Mouse (Mus musculus) hindbrain, embryonic 10.5 days (tissue): ENCODE data around the gene Skap1. TPM values are rescaled to one million over a fixed set of nuclear protein-coding genes. Genes with fewer than 3 reads are reported as not detected.

Experiments used
- DNase-seq: peaks from one replicate; pipeline ENCODE4 v3.0.0-alpha.2; 2017; ENCODE audit warnings: low spot score
- H3K27ac ChIP-seq: fragments of 300-500 bp; sonication (generic); 2 replicates; pipeline ENCODE4 v1.5.1; 2016; ENCODE audit warnings: mild to moderate bottlenecking, moderate library complexity
- H3K27me3 ChIP-seq: fragments of 300-500 bp; sonication (generic); 2 replicates; pipeline ENCODE4 v1.6.1; 2016; ENCODE audit warnings: mild to moderate bottlenecking; ENCODE audit not compliant: poor library complexity, insufficient read depth, severe bottlenecking
- H3K36me3 ChIP-seq: fragments of 300-500 bp; sonication (generic); 2 replicates; pipeline ENCODE4 v1.6.1; 2016; ENCODE audit warnings: mild to moderate bottlenecking, moderate library complexity
- H3K4me1 ChIP-seq: fragments of 300-500 bp; sonication (generic); replicated peaks from 2 replicates; pipeline ENCODE4 v1.6.1; 2016; ENCODE audit warnings: mild to moderate bottlenecking
- H3K4me3 ChIP-seq: fragments of 300-500 bp; sonication (generic); 2 replicates; pipeline ENCODE4 v1.5.1; 2016; ENCODE audit warnings: mild to moderate bottlenecking, moderate library complexity
- H3K9me3 ChIP-seq: fragments of 300-500 bp; sonication (generic); 2 replicates; pipeline ENCODE4 v1.6.1; 2016; ENCODE audit warnings: mild to moderate bottlenecking, moderate library complexity
- WGBS: fragments of 180-500 bp; shearing (Covaris S2); methylation state at CpG from one replicate; pipeline ENCODE4 v1.1.7; 2016; 5-methylcytosine and 5-hydroxymethylcytosine counted together
- polyA plus RNA-seq: library from polyadenylated mRNA; unstranded; fragments of >200 nt; fragmentation: Nextera tagmentation; extraction: Ambion mirVana; gene quantifications from 2 replicates; pipeline ENCODE4 v1.2.1, GENCODE M21; 2016

The Skap1 gene
- polyA plus RNA-seq, 1 experiment from 2014 or later = 1.3 TPM

DNA sequence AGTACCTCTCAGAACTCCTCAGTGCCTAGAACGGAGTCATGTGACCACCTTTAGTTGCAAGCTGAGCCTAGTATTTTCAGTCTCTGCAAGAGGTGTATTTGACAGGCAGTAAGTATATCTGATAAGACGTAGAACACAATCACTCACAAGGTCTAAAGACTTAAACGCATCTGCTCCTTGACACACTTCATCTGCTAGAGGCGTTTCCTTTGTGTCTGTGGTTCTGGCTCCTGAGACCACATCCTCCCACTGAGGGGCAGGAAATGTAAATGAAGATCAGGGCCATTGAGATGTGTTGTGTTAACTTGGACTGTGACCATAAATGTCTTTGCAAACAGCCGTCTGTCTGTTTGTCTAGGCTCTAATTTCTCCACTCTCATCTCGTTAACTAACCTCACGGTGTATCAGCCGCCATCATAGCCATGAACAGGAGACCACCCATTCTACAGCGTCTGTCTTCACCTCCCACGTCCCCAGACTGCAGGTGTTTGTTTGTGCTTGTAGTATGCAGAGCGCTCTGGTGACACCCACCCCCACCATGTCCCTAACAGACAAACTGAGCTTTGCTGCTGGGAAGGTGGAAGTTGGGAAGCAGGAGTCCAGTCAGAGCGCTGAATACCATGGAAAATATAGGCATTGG is 22.7 kb upstream of the Skap1 start:
- DNase-seq = no peak
- Histone ChIP-seq H3K4me3 (no peak overlapping the region), H3K4me1 (peaks cover 4% of the 10 kb centered on the region; the same call in 1 of the 2 replicates), H3K27me3 (peaks cover 11% of the 10 kb centered on the region), H3K36me3 (no peaks in the 10 kb centered on the region), H3K27ac (no peak overlapping the region), H3K9me3 (no peaks in the 10 kb centered on the region)
- WGBS = 82% methylated on average over 12 of the region's 12 CpGs

DNA sequence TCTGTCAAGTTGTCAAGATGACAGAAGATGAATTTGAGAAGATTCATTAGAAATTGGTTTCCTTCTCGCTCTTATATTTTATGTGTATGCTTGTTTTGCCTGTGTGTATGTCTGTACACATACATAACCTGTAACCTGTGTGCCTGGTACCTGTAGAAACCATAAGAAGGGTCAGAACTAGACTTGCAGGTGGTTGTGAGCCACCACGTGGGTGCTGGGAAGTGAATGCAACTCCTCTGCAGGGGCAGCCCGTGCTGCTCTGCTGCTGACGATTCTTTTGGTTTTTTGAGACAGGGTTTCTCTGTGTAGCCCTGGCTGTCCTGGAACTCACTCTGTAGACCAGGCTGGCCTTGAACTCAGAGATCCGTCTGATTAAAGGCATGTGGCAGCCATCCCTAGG is 21.9 kb upstream of the Skap1 start:
- no peak for DNase-seq
- 82% methylated on average over 5 of the region's 5 CpGs for WGBS
- Histone ChIP-seq H3K4me1 (peaks cover 4% of the 10 kb centered on the region; the same call in 1 of the 2 replicates), H3K36me3 (no peaks in the 10 kb centered on the region), H3K9me3 (no peaks in the 10 kb centered on the region), H3K27ac (no peak overlapping the region), H3K4me3 (no peak overlapping the region), H3K27me3 (peaks cover 10% of the 10 kb centered on the region)

DNA sequence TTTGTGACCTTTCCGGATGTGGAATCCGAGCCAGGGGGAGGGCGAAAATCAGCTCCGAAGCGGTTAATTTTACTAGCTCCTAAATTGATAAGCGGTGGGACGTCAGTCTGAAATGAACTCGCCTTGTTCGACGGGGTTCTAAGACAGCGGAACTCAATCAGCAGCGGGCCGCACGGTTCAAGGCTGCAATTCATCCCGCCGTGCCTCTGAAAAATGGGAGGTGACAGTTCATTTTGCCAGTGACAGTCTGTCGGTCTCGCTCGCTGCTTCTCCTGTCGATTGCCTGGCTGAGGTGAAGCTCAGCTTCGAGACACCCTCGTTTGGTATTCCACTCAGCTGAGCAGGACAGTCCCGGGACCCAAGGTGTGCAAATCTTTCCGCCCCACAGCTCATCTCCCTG is 16.5 kb upstream of the Skap1 start:
- Histone ChIP-seq H3K4me3 (no peak overlapping the region), H3K36me3 (no peaks in the 10 kb centered on the region), H3K27me3 (no peaks in the 10 kb centered on the region), H3K4me1 (no peaks in the 10 kb centered on the region), H3K27ac (no peak overlapping the region; the same call in 1 of the 2 replicates), H3K9me3 (no peaks in the 10 kb centered on the region)
- no peak for DNase-seq
- 74% methylated on average over 24 of the region's 24 CpGs for WGBS

DNA sequence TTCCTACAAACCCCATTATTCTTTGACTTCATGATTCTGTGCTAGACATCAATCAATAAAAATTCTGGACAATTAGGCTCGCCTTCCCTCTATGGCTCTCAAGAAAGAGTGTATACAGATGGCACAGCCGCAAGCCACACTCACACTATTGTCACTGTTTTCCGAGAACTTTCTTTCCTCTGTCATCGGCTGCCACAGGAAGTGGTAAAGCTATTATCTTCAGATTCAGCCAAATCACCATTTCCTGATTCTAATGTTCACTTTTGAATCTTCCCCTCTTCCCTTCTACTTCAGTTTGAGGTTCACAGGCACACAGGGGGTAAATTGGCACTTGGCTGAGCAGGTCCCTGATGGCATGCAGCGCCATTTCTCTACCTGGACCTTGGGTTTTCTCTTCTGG is 9.3 kb upstream of the Skap1 start:
- Histone ChIP-seq H3K4me1 (peaks cover 27% of the 10 kb centered on the region), H3K4me3 (no peak overlapping the region), H3K36me3 (no peaks in the 10 kb centered on the region), H3K9me3 (no peaks in the 10 kb centered on the region), H3K27ac (no peak overlapping the region), H3K27me3 (peaks cover 3% of the 10 kb centered on the region)
- 79% methylated on average over 5 of the region's 5 CpGs for WGBS
- no peak for DNase-seq

DNA sequence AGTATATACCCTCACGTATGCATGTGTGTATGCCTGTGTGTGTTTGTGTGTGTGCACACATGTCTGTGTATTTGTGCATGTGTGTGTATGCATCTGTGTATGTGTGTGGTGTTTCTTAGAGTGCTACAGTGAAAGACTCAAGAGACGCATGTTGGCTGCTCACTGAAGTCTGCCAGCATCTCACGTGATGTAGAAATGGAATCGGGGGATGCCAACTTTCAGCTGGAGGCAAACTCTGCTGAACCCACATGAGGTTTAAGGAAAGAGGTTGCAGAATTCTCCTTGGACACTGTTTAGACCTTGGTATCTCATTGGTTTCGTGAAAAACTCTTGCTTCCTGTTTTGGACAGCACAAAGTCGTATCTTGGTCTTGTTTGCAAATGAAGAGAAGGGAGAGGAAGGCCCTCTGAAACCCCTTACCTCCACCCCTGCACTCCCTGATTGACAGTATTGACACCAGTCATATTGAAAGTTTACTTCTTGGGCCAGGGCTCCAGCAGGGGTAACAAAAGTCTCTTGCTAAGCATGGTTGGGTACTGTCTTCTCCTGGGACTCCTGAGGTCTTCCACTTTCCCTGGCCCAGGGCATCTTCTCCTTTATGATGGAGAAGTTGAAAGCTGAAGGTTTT is 8.6 kb upstream of the Skap1 start:
- Histone ChIP-seq H3K4me1 (peaks cover 29% of the 10 kb centered on the region), H3K27me3 (peaks cover 3% of the 10 kb centered on the region), H3K36me3 (no peaks in the 10 kb centered on the region), H3K27ac (0 out of 2 replicates have a peak overlapping the region, but pooled peaks have one; percentile 18), H3K4me3 (no peak overlapping the region), H3K9me3 (no peaks in the 10 kb centered on the region)
- WGBS = 91% methylated on average over 6 of the region's 6 CpGs
- DNase-seq = no peak

DNA sequence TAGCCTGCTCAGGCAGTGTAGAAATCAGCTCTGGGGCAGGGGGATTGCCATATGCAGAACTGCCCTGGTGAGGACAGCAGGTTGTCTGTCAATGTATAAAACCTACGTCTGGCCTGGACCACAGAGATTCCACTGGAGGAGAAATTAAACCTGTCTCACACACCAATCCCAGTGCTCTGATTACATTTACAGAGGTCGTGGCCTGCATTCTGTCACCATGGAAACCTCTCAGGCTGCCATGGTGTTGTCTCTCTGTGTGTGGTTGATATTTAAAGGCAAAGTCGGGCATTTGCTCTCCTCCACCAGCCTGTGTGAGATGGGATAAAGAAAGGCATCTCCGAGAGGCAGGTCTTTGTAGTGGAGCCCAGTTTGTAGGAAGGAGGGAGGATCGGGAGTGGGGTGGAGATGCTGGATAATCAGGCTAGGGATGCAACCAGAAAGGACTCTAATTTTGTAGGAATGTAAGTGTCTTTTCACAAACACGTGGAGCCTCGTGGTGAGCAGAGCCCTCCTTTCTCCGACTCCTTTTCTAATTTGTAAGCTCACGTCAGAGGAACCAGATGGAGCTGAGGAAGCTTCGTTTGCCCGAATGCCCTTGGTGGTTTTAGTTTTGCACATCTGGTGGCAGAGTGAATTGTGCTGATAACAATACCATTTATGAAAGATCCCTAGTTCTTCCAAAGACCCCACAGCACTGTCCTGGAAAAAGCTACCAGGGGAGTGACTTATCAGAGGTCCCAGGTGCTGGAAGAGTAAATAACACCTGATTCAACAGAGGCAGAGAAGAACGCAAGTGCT is 7.7 kb upstream of the Skap1 start:
- peak overlapping the region; percentile 57 for H3K27ac ChIP-seq
- H3K4me1 ChIP-seq = peaks cover 35% of the 10 kb centered on the region
- peak overlapping the region; percentile 18; the same call in 1 of the 2 replicates for H3K4me3 ChIP-seq
- H3K9me3 ChIP-seq = no peaks in the 10 kb centered on the region
- peak; percentile 43 for DNase-seq
- peaks cover 9% of the 10 kb centered on the region for H3K27me3 ChIP-seq
- 37% methylated on average over 12 of the region's 12 CpGs for WGBS
- no peaks in the 10 kb centered on the region for H3K36me3 ChIP-seq

DNA sequence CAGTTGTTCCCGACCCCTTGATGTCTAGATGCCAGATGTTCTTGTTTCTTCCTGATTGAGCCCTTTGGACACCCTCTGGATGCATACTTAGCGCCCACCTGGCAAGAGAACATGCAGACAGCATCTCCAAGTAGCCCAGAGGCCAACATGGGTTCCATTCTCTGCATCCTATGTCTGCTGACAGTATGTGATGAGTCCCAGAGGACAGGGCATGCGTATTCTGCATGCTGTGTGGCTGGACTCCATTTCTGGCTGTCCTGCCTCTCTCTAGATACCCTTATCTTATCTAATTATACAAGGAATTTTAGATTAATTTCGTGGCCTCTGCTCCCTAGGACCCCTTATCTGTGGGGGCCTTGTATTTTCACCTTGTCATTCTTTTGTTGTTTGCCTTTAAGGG is 2.6 kb upstream of the Skap1 start:
- H3K36me3 ChIP-seq = no peaks in the 10 kb centered on the region
- no peaks in the 10 kb centered on the region for H3K9me3 ChIP-seq
- WGBS = 51% methylated on average over 4 of the region's 4 CpGs
- H3K4me3 ChIP-seq = 0 out of 2 replicates have a peak overlapping the region, but pooled peaks have one; percentile 18
- H3K4me1 ChIP-seq = peaks cover 49% of the 10 kb centered on the region
- peak overlapping the region; percentile 72 for H3K27ac ChIP-seq
- DNase-seq = peak; percentile 12
- H3K27me3 ChIP-seq = peaks cover 57% of the 10 kb centered on the region

DNA sequence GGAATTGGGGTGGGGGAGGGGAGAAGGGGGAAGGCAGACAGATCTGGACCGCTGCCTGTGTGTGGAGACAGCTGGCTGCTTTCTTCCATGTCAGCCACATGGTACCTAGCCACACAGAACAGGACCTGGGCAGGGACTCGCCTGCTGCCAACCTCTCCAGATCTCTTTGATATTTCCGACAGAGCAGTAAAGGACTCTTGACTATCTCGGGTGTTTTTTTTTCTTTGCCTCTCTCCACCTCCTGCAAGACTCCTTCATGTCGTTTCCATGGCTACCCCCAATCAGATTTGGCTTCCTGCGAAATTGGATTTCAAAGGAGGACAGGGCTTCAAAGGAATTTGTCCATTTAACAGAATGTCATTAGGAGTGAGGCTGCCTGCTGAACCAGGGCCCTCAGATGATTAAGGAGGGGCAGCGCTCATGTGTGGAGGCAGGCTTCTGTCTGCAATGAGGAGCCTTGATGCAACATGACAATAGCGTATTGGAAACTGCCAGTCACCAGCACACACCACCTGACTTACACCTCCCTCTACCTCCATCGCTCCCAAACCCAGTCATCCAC is 2.1 kb upstream of the Skap1 start:
- WGBS = 16% methylated on average over 9 of the region's 9 CpGs
- peak overlapping the region; percentile 72 for H3K27ac ChIP-seq
- H3K4me1 ChIP-seq = peaks cover 44% of the 10 kb centered on the region

DNA sequence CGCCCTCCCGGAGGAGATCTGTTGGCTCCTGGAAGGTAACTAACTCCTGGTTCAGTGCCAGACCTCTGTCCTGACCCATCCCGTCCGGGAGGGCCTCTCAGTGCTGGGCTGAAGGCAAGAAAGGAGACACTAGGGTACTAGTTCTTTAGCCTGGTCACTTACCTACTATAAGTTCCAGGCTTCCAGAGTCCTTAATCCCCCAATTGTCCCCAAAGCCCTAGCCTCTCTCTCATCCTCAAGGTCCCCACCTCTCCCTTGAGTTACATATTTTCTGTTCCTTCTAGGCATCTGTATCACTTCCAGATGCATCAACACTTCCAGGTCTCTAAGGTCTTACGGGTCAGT is 295 bp downstream of the Skap1 start:
- H3K4me3 ChIP-seq = peak overlapping the region; percentile 50
- H3K36me3 ChIP-seq = no peaks in the 10 kb centered on the region
- 24% methylated on average over 5 of the region's 5 CpGs for WGBS
- H3K27ac ChIP-seq = peak overlapping the region; percentile 43
- H3K9me3 ChIP-seq = no peaks in the 10 kb centered on the region
- H3K4me1 ChIP-seq = peaks cover 40% of the 10 kb centered on the region
- no peak for DNase-seq
- H3K27me3 ChIP-seq = peaks cover 54% of the 10 kb centered on the region

More for the DNA sequence above, 2.1 kb upstream of the Skap1 start:
- H3K9me3 ChIP-seq = no peaks in the 10 kb centered on the region
- H3K27me3 ChIP-seq = peaks cover 57% of the 10 kb centered on the region
- H3K36me3 ChIP-seq = no peaks in the 10 kb centered on the region
- 0 out of 2 replicates have a peak overlapping the region, but pooled peaks have one; percentile 18 for H3K4me3 ChIP-seq
- peak; percentile 29 for DNase-seq

DNA sequence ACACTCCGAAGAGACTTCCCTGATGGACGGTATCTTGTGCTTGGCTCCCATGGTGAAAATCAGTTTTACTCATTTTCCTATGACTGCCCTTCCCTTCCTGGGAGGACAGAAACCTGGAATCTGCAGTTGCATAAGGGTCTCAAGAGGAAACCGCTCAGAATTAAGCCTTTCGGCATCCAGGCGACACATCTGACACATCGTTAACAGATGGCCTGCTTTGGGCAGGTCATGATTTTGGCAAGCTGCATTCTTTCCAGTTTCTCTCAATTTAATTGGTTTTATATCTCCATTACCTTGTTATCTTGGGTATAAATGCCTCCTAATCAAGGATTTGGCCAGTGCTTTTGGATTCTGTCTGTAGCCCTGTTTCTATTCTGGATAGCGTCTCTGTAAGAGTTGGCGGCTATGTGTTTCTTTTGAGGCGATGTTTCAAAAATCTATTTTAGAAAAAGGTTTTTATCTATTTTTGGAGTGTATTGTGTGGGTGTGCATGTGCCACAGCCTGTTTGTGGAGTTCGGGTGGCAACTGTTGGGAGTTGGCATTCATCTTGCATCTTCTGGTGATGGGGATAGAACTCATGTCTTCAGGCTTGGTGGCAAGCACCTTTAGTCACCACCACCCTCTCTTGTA is 1.1 kb downstream of the Skap1 start:
- no peak for DNase-seq
- Histone ChIP-seq H3K36me3 (no peaks in the 10 kb centered on the region), H3K9me3 (no peaks in the 10 kb centered on the region), H3K4me3 (no peak overlapping the region), H3K27ac (no peak overlapping the region), H3K4me1 (peaks cover 35% of the 10 kb centered on the region), H3K27me3 (peaks cover 54% of the 10 kb centered on the region)
- WGBS = 91% methylated on average over 10 of the region's 10 CpGs

DNA sequence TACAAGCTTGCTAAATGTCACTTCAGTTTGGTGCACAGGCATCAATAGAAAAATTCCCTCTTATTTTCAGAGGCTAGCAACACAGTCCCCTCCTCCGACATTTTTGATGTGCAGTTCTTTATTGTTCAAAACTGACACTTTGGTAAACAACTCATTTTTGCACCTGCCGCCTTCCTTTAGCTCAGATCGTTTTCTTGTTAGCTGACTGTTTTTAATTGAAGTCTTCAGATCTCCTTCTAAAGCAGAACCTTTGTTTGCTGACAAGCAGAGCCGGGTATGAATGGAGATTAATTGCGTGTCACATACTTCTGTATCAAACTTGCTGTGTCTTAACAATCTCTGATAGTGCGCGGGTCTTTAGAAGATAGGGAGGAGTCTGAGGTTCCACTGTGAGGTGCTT is 2.0 kb downstream of the Skap1 start:
- no peak for DNase-seq
- H3K4me3 ChIP-seq = no peak overlapping the region
- peaks cover 32% of the 10 kb centered on the region for H3K4me1 ChIP-seq
- peaks cover 52% of the 10 kb centered on the region for H3K27me3 ChIP-seq
- 62% methylated on average over 7 of the region's 7 CpGs for WGBS
- H3K27ac ChIP-seq = no peak overlapping the region
- H3K9me3 ChIP-seq = no peaks in the 10 kb centered on the region
- H3K36me3 ChIP-seq = no peaks in the 10 kb centered on the region

DNA sequence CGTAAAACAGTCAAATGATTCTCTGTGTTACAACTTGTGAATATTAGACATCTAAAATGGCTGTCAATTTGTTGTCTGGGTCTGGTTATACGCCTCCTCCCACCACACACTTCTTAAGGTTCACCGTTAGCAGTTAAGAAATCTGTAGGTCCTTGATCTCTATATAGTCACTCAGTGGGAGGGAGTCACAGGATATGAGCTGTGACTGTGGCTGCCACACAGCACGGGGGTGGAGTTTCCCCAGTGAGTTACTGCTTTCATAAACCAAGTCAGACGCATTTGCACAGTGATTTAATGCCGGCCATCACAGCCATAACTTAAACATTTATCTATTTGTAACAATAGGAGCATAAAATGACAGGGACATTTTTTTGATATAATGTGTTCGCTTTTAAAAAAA is 2.6 kb downstream of the Skap1 start:
- Histone ChIP-seq H3K27me3 (peaks cover 46% of the 10 kb centered on the region), H3K27ac (no peak overlapping the region), H3K36me3 (no peaks in the 10 kb centered on the region), H3K9me3 (no peaks in the 10 kb centered on the region), H3K4me3 (no peak overlapping the region), H3K4me1 (peaks cover 26% of the 10 kb centered on the region)
- WGBS = 63% methylated on average over 7 of the region's 7 CpGs
- DNase-seq = no peak
